In the genomic region with DNA sequence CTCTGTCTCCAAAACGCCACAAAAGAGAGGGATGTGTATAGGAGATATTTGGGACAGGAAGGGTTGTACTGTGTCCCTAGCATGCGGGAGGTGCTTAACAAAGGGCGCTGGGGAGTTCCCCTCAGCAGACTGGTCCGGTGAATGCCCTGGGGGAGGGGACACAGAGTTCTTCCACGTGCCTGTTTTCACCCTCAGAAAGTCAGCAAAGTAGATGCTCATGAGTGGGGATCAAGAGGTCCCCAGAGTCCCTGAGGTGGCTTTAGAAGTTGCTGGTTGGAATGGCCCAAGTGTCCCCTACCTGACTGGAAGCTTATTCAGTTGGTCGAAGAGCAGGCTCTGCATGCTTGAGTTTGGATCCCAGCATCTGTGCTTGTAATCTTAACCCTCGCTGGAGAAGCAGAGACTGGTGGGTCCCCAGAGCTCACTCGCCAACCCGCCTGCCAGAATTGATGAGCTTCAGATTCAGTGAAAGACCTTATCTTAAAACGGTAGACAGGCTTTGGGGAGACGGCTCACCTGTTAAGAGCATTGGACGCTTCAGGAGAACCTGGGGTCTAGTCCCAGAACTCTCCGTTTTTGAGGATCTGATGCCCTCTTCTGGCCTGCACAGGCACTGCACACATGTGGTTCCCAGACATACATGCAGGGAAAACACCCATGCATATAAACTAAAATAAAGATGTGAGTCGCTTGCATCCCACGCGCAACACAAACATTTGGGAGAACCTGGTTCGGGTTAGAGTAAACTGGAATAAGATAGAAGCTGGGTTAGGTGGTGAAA, we compare ENCODE assay signal across 8 mouse cellular contexts. TPM values are rescaled to one million over a fixed set of nuclear protein-coding genes. Genes with fewer than 3 reads are reported as not detected.
DNase-seq lines count a peak whose midpoint lies in the region; ATAC-seq lines count a peak whose summit lies in the region.

No protein-coding gene starts in this region.

- 29% methylated on average over 17 of the region's 17 CpGs for WGBS in hindbrain, embryonic 13.5 days

- DNase-seq in NIH3T3 (ENCODE audit: low read depth) = peak; percentile 88
- DNase-seq in cerebellum, postnatal 10 days = peak; percentile 87 to 91
- peak; percentile 70 to 72 for DNase-seq in frontal cortex, postnatal 25 days (ENCODE audit: low spot score in 2 of 2)
- peak; percentile 66 to 85 for DNase-seq in layer of hippocampus, postnatal 25 days (ENCODE audit: extremely low spot score in 1 of 2, low spot score in 1 of 2)
- peak; percentile 85 for DNase-seq in lung, postnatal 25 days (ENCODE audit: low spot score)
- peak; percentile 80 for DNase-seq in retina, postnatal 1 day
- DNase-seq in urinary bladder, postnatal 25 days (ENCODE audit: low spot score) = peak; percentile 79

- 0 out of 2 replicates have a peak, but pooled peaks have one; percentile 71 for ATAC-seq in hindbrain, embryonic 13.5 days (ENCODE audit: low FRiP score)

- H3K36me3 ChIP-seq in hindbrain, embryonic 13.5 days = no peaks in the 10 kb centered on the region

- no peaks in the 10 kb centered on the region for H3K9me3 ChIP-seq in hindbrain, embryonic 13.5 days

- peaks cover 11% of the 10 kb centered on the region; the same call in 1 of the 2 replicates for H3K27me3 ChIP-seq in hindbrain, embryonic 13.5 days

- H3K4me2 ChIP-seq in hindbrain, embryonic 13.5 days = no peak overlapping the region

- no peaks in the 10 kb centered on the region; the same call in 1 of the 2 replicates for H3K4me1 ChIP-seq in hindbrain, embryonic 13.5 days (replicated peaks)

- H3K9ac ChIP-seq in hindbrain, embryonic 13.5 days = no peak overlapping the region

- no peak overlapping the region for H3K4me3 ChIP-seq in hindbrain, embryonic 13.5 days

- no peak overlapping the region for H3K27ac ChIP-seq in hindbrain, embryonic 13.5 days

RNA-seq across cellular contexts. Expression of a gene that starts 6.3 kb away (rescaled TPM):
- polyA plus RNA-seq in hindbrain, embryonic 13.5 days (2015; fragmentation: Nextera tagmentation; extraction: Ambion mirVana) = 0.25 and 0.45 TPM in 2 replicates
- total RNA-seq in layer of hippocampus, postnatal 25 days (2021) = under 1 TPM in 1 of 2 experiments, not detected in 1; 0.54 TPM

RNA-seq across cellular contexts. Expression of a gene that starts 8.9 kb away (rescaled TPM):
- polyA plus RNA-seq in hindbrain, embryonic 13.5 days (2015; fragmentation: Nextera tagmentation; extraction: Ambion mirVana) = 19.8 and 20.8 TPM in 2 replicates
- 10 to 100 TPM; 20.5 to 23.4 TPM for total RNA-seq in layer of hippocampus, postnatal 25 days (2021)

RNA-seq across cellular contexts. Expression of a gene that starts 34.9 kb away (rescaled TPM):
- polyA plus RNA-seq in hindbrain, embryonic 13.5 days (2015; fragmentation: Nextera tagmentation; extraction: Ambion mirVana) = 2.4 and 4.3 TPM in 2 replicates
- under 1 TPM; 0.47 TPM for total RNA-seq in layer of hippocampus, postnatal 25 days (2021)

RNA-seq across cellular contexts. Expression of a gene that starts 35.0 kb away (rescaled TPM):
- 13.9 and 14.3 TPM in 2 replicates for polyA plus RNA-seq in hindbrain, embryonic 13.5 days (2015; fragmentation: Nextera tagmentation; extraction: Ambion mirVana)
- 10 to 100 TPM; 19.6 to 21.6 TPM for total RNA-seq in layer of hippocampus, postnatal 25 days (2021)

RNA-seq across cellular contexts. Expression of a gene that starts 50.8 kb away (rescaled TPM):
- polyA plus RNA-seq in hindbrain, embryonic 13.5 days (2015; fragmentation: Nextera tagmentation; extraction: Ambion mirVana) = 120 and 121 TPM in 2 replicates
- total RNA-seq in layer of hippocampus, postnatal 25 days (2021) = 100 to 1,000 TPM; 102 to 105 TPM
